In genomic region chr9:65550079-65550831, GRCm38 (mm10) we compare ENCODE assay signal across 1 mouse cellular context.
TF ChIP-seq lines count a peak whose summit lies in the region.

No protein-coding gene starts in this region.

TF ChIP-seq in MEL, 35 proteins besides CTCF, POLR2A, EP300 and RAD21 (continued from another document):
- no peak for TF ChIP-seq USF2 (IDR thresholded peaks at IDR 0.05; ENCODE audit: borderline replicate concordance in 1 of 2, insufficient read depth in 1 of 2, low read depth in 1 of 2, low read length in 2 of 2)
- peak; percentile 96 for TF ChIP-seq ZNF384 (IDR thresholded peaks at IDR 0.05; ENCODE audit: low read depth, low read length)
- TF ChIP-seq TAL1 (IDR thresholded peaks at IDR 0.05; ENCODE audit: low read length) = no peak; the same call in 1 of the 2 replicates
- peak; percentile 94 for TF ChIP-seq GATA1 (IDR thresholded peaks at IDR 0.05; ENCODE audit: low read depth, low read length)
- TF ChIP-seq KAT2A (conservative IDR thresholded peaks at IDR 0.05; ENCODE audit: low read depth, low read length) = no peak
- no peak for TF ChIP-seq ZC3H11A (IDR thresholded peaks at IDR 0.05; ENCODE audit: low read depth, low read length)
- 0 out of 2 replicates have a peak, but pooled peaks have one; percentile 24 for TF ChIP-seq MXI1 (IDR thresholded peaks at IDR 0.05; ENCODE audit: low read depth, low read length)
- no peak for TF ChIP-seq POLR2AphosphoS5 (IDR thresholded peaks at IDR 0.05; ENCODE audit: borderline replicate concordance, low read depth, low read length)
- TF ChIP-seq CHD2 (IDR thresholded peaks at IDR 0.05; ENCODE audit: low read length) = no peak
- no peak for TF ChIP-seq MAX (IDR thresholded peaks at IDR 0.05; ENCODE audit: low read length)
- peak; percentile 66 for TF ChIP-seq RCOR1 (IDR thresholded peaks at IDR 0.05; ENCODE audit: low read depth, low read length)
- 0 out of 2 replicates have a peak, but pooled peaks have one; percentile 19 for TF ChIP-seq MAZ (IDR thresholded peaks at IDR 0.05; ENCODE audit: low read depth, low read length)
- no peak for TF ChIP-seq NRF1 (IDR thresholded peaks at IDR 0.05; ENCODE audit: insufficient read depth, low read depth, low read length, poor library complexity, severe bottlenecking)
- TF ChIP-seq CHD1 (IDR thresholded peaks at IDR 0.05; ENCODE audit: low read depth, low read length) = no peak
- peak; percentile 50 for TF ChIP-seq BHLHE40 (IDR thresholded peaks at IDR 0.05; ENCODE audit: borderline replicate concordance, low read depth, low read length)
- no peak for TF ChIP-seq NELFE (IDR thresholded peaks at IDR 0.05; ENCODE audit: low read depth, low read length)
- TF ChIP-seq ETS1 (IDR thresholded peaks at IDR 0.05; ENCODE audit: low read depth, low read length) = peak; percentile 74
- no peak for TF ChIP-seq POLR2AphosphoS2 (IDR thresholded peaks at IDR 0.05; ENCODE audit: low read length)
- no peak for TF ChIP-seq USF1 (IDR thresholded peaks at IDR 0.05; ENCODE audit: low read depth, low read length)
- no peak for TF ChIP-seq TCF12 (IDR thresholded peaks at IDR 0.05; ENCODE audit: low read depth, low read length)
- TF ChIP-seq GABPA (IDR thresholded peaks at IDR 0.05; ENCODE audit: low read depth, low read length) = no peak
- peak; percentile 42 for TF ChIP-seq SIN3A (IDR thresholded peaks at IDR 0.05; ENCODE audit: low read length)
- TF ChIP-seq MYB (IDR thresholded peaks at IDR 0.05; ENCODE audit: low read depth, low read length) = 0 out of 2 replicates have a peak, but pooled peaks have one; percentile 14
- TF ChIP-seq ELF1 (IDR thresholded peaks at IDR 0.05; ENCODE audit: low read depth, low read length) = no peak
